Mouse (Mus musculus) cerebellum, adult 2 months (tissue): ENCODE data around the gene Hist1h2ae. TPM values are rescaled to one million over a fixed set of nuclear protein-coding genes. Genes with fewer than 3 reads are reported as not detected.
A peak's percentile ranks its signal among the peaks of the same experiment; 100 is the strongest.
"Not testable (repeated sequence)": the region's sequence is repeated elsewhere in the genome, so short reads cannot be mapped to it uniquely, and the experiment has no call there.

ENCODE experiments used
- DNase-seq, 2 experiments: peaks; one replicate each; pipeline ENCODE4 v3.0.0; 2021
- H3K27ac ChIP-seq: fragments of 200-500 bp; 2 replicates; pipeline ENCODE4 v1.5.1; 2012; ENCODE audit warnings: low read length, control low read depth, inconsistent platforms; ENCODE audit not compliant: insufficient read depth
- H3K27me3 ChIP-seq: fragments of 200-500 bp; 2 replicates; pipeline ENCODE4 v1.6.1; 2012; ENCODE audit warnings: inconsistent platforms, mild to moderate bottlenecking, low read length, moderate library complexity; ENCODE audit not compliant: control insufficient read depth, insufficient read depth
- H3K4me1 ChIP-seq: fragments of 200-500 bp; 2 replicates; pipeline ENCODE4 v1.6.1; 2011; ENCODE audit warnings: low read length; ENCODE audit not compliant: control insufficient read depth, insufficient read depth
- H3K4me3 ChIP-seq: fragments of 200-500 bp; replicated peaks from 2 replicates; pipeline ENCODE3; 2011; ENCODE audit warnings: mild to moderate bottlenecking, low read depth, low read length, control low read depth; ENCODE audit not compliant: insufficient read depth
- CTCF ChIP-seq: fragments of 200-500 bp; IDR thresholded peaks from 2 replicates; pipeline ENCODE4 v1.5.1; 2011; ENCODE audit warnings: low read depth, mild to moderate bottlenecking, control low read depth, low read length, moderate library complexity, borderline replicate concordance; ENCODE audit not compliant: insufficient read depth
- POLR2A ChIP-seq: fragments of 200-500 bp; IDR thresholded peaks from 2 replicates; pipeline ENCODE4 v1.6.1; 2011; ENCODE audit warnings: low read length, control low read depth, borderline replicate concordance; ENCODE audit not compliant: insufficient read depth
- WGBS: fragments of 180-500 bp; shearing (Covaris S2); methylation state at CpG from one replicate; pipeline ENCODE4 v1.1.7; 2018; 5-methylcytosine and 5-hydroxymethylcytosine counted together
- polyA plus RNA-seq: library from polyadenylated mRNA; depleted of rRNA; stranded (reverse); fragments of >200 nt; gene quantifications from 2 replicates; pipeline ENCODE4 v1.2.3, GENCODE M21; 2012

Hist1h2ae gene
- polyA plus RNA-seq, 1 experiment, result 0.33 TPM

DNA sequence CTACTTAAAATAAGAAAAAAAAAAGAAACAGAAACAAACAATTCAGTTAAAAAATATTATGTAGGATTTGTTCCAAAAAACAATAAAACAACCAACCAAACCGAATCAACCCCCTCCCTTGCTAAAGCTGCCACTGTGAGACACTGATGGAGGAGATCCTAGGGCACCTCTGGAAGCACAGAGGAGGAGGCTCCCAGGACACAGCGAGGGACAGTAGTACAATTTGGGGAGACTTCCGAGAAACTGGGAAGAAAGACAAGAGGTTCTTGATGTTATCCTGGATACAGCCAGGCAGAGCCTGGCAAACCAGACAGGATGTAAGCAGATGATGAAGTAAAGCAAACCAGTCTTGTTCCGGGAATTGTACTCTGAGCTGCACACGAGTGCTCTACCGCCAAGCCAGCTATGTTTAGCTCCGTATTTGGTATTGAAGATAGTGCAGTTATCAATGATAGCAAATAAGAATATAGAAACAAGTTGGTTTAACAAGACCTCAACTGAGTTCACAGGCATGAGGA is 32.2 kb upstream of the Hist1h2ae start:
- WGBS, result 85% methylated on average over 7 of the region's 7 CpGs
- H3K4me3 ChIP-seq, result no peak overlapping the region

DNA sequence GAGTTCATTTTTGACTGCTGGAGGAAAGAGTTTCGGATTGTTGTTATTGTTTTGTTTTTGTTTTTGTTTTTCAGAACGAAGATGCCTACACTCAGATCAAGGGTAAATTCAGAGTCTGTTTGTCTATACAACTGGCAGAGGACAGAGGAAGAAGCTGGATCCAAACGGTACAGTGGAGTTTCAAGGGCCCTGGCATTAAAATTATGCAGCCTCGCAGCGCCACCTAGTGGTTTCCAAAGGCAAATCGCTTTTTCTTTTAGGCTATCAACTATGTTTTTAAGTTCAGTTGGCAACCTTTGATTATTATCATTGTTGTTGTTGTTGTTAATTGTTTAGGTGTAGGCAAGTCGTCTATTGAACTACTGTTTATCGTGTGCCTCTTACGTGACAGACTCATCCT is 26.9 kb upstream of the Hist1h2ae start:
- 9% methylated on average over 9 of the region's 9 CpGs for WGBS
- no peaks in the 10 kb centered on the region for H3K27me3 ChIP-seq
- TF ChIP-seq CTCF (peak; percentile 69), POLR2A (no peak)
- H3K4me1 ChIP-seq, result peaks cover 1% of the 10 kb centered on the region; the same call in 1 of the 2 replicates
- no peak overlapping the region for H3K4me3 ChIP-seq
- H3K27ac ChIP-seq, result no peak overlapping the region
- DNase-seq, result peak; percentile 69 to 77

More for the DNA sequence above, 32.2 kb upstream of the Hist1h2ae start:
- no peak overlapping the region for H3K27ac ChIP-seq
- TF ChIP-seq CTCF (no peak), POLR2A (no peak)
- H3K27me3 ChIP-seq, result no peaks in the 10 kb centered on the region
- no peak for DNase-seq
- no peaks in the 10 kb centered on the region for H3K4me1 ChIP-seq

DNA sequence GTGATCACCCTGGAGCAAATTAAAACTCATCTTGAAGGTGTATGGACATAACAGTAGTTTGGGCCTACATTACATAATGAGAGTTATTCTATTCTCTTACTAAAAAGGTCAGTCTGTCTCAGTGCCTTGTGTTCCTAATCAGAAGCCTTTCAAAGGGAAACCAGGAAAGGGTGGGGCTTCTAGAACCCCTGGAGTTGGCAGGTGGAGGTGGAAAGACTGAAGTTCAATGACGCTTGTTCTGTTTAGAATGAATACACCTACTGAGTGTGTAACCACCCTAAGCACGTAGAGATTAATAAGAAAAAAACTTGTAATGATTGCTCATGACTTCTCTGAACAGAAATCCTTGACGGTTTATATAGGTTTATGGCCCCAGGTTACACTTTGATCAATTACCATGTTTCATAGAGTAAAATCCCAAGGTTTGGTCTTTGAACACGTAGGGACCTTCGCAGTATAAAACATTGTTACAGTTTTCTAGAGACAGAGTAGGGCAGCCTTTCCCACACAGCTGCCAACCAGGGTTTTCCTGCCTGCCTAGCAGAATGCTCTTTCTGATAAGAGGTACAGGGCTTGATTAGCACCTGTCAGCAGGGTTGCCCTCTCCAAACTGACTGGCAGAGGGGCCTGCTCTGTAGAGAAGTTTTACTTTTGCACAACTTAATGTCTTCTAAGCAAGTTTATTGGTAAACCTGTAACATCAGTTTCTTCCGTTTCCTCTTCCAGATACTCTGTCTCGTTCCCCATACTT is 24.8 kb upstream of the Hist1h2ae start:
- 94% methylated on average over 7 of the region's 7 CpGs for WGBS
- no peak overlapping the region for H3K27ac ChIP-seq
- H3K27me3 ChIP-seq, result no peaks in the 10 kb centered on the region
- H3K4me1 ChIP-seq, result peaks cover 2% of the 10 kb centered on the region; the same call in 1 of the 2 replicates
- DNase-seq, result no peak
- TF ChIP-seq POLR2A, result no peak
- no peak for TF ChIP-seq CTCF
- H3K4me3 ChIP-seq, result no peak overlapping the region

DNA sequence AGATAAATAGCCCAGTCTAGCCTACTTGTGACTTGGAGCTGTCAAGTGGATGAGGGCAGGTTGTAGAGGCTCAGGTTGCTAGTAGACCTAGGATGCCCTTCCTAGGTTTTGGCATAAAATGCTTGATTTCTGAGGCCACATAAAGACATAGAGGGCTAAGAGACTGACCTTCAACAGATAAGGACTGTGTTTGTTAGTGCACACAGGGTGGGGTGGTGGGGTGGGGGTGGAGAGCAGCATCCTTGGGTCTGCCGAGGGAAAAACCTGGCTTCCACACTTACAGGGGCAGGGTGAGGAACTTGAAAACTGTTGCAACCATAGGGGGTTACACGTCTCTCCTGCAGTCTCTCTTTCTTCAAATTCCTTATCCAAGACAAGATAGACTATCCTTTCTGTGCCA is 24.2 kb upstream of the Hist1h2ae start:
- Histone ChIP-seq H3K27me3 (no peaks in the 10 kb centered on the region), H3K4me1 (peaks cover 2% of the 10 kb centered on the region; the same call in 1 of the 2 replicates), H3K27ac (no peak overlapping the region), H3K4me3 (no peak overlapping the region)
- TF ChIP-seq POLR2A (no peak), CTCF (no peak)
- no peak for DNase-seq
- WGBS, result 86% methylated on average over 2 of the region's 2 CpGs

DNA sequence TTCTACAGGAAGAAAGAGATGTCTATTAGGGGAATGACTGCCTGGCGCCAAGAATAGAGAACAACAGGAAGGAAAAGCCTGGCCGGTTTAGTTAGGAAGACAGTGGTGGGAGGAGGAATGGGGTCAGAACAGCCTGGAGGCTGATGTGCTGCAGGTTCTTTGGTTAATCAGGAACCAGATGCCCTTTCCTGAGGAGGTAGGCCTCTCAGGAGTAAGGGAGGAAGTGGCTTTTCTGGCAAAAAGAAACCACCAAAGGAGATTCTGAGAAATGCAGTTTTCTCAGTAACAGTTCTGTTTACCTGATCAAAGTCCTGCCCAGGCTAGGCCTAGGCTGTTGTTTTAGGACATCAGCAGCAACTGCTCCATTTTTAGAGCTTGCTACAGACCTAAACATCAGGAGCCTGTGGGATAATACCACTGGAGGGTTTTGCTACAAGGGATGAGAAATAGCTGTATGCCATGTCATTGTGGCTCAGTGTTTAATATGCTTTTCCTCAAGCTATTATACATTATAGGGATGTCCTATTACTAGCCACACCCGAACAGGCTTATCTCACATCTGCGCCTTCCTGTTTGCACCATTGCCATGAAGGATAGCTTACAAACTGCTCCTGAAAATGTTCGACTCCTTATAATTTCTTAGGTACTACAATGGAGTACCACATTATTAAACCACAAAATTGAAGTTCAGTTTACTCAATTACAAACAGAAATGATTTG is 22.2 kb upstream of the Hist1h2ae start:
- TF ChIP-seq POLR2A, result no peak
- no peak for TF ChIP-seq CTCF
- Histone ChIP-seq H3K4me1 (peaks cover 2% of the 10 kb centered on the region; the same call in 1 of the 2 replicates), H3K27me3 (no peaks in the 10 kb centered on the region), H3K4me3 (no peak overlapping the region), H3K27ac (no peak overlapping the region)
- no peak for DNase-seq
- WGBS, result 65% methylated on average over 5 of the region's 5 CpGs

DNA sequence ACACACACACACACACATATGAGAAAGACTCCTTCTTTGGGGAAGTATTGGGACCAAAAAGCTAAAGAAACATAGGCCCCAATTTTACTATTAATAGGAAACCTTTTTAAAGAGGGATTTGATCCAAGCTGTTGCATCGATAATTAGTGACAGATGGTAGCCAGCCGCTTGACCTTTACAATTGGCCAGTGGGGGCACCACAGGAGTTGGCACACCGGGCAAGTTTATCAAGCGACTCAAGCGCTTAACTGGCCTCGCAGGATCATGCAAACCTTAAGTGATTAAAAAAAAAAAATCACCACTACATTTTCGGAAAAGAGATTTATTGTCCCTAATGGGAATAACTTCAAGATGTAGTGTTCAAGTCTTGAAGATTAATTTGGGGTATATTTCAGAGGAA is 21.6 kb upstream of the Hist1h2ae start:
- 13% methylated on average over 7 of the region's 7 CpGs for WGBS
- TF ChIP-seq CTCF (no peak), POLR2A (no peak)
- H3K4me1 ChIP-seq, result peaks cover 2% of the 10 kb centered on the region; the same call in 1 of the 2 replicates
- no peak overlapping the region for H3K27ac ChIP-seq
- peak; percentile 69 to 79 for DNase-seq
- H3K27me3 ChIP-seq, result no peaks in the 10 kb centered on the region
- H3K4me3 ChIP-seq, result no peak overlapping the region

DNA sequence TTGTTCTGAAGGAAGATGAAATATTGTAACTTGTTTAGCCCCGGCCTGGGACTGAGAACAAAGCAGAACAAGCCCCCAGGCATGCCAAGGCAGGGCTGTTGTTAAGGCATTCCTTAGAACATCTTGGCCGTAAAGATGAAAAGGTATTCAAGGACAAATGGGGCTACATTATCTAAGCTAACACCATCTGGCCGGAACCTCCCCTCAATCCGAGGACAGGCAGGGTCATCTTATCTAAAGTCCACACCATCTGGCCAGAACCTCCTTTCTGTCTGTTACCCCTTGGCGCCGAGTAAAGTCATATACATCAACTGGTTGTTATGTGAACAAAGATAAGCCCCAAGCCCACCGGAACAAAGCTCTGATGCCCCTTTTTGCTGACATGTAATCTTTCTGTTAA is 20.9 kb upstream of the Hist1h2ae start:
- H3K4me1 ChIP-seq, DNase-seq, H3K27me3 ChIP-seq, H3K4me3 ChIP-seq, H3K27ac ChIP-seq: not testable (repeated sequence)
- 88% methylated on average over 7 of the region's 7 CpGs for WGBS

DNA sequence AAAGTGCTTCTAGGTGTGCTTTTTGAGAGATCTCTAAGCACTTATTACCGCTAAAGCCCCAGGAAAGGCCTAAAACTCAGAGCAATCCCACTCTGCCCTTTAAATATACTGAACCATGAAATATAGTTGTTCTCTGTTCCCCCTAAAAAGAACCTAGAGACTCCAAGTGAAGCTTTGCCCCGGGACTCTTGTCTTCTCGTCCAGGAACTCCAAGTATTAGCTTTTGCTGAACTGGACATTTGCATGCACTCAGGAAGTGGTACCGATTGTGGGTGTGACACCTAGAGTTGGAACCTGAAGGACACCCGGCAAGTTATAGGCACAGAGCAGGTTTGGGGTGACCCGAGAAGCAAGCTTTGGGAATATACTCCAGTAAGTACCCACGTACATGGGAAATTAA is 20.2 kb upstream of the Hist1h2ae start:
- Histone ChIP-seq H3K27me3 (no peaks in the 10 kb centered on the region), H3K4me1 (peaks cover 2% of the 10 kb centered on the region; the same call in 1 of the 2 replicates), H3K27ac (no peak overlapping the region), H3K4me3 (no peak overlapping the region)
- 97% methylated on average over 7 of the region's 7 CpGs for WGBS
- TF ChIP-seq CTCF (no peak), POLR2A (no peak)
- DNase-seq, result no peak
